Mouse (Mus musculus) CD4-positive helper T cell, adult 2 months (primary cell): ENCODE measurements around the gene Gm45753.

Source experiments
- DNase-seq: peaks from one replicate; pipeline ENCODE4 v3.0.0-alpha.2; 2012; ENCODE audit warnings: low read depth, missing footprints, low spot score

Gene Gm45753

GRCm38 (mm10) chr8:45277453-45277852 lies 30.8 kb downstream of the Gm45753 start:
- no peak for DNase-seq

GRCm38 (mm10) chr8:45274317-45274716 lies 33.9 kb downstream of the Gm45753 start:
- DNase-seq = no peak

DNA sequence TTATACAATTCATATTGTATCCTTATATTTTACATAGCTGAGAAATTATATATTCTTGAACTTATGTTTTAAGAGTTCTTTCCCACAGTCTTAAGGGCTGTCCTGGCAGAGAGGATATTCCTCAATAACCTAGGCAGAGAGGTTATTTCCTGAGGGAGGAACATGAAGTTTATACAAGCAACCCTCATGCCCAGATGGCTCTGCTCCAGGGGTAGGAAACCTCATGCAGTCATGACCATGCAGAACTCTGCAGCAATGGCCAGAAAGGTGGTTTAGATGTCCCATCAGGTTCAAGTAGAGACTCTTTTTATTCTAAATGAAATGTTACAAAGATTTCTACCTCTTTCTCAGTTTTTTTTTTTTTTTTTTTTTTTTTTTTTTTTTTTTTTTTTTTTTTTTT lies 39.2 kb downstream of the Gm45753 start:
- no peak for DNase-seq

DNA sequence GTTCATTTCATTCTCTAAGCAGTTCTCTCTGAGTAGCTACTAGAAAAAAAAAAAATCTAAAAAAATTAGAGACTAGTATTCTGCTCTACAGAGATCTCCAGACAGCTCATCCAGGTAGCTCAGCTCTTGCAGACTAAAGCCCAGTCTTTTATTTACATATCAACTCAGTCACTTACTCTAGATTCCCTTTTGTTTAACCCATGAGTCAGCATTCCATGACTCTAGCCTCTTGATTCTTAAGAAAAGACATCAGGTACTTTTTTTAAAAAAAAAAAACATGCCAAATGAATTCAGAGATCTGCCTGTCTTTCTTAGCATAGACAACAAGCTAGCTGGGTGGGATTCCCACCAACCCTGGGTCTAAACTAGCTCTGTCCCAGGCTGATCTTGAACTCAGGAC lies 39.8 kb downstream of the Gm45753 start:
- DNase-seq = no peak

- DNase-seq = no peak
These were observed 40.5 kb downstream of the Gm45753 start for GRCm38 (mm10) chr8:45267611-45268391.

DNA sequence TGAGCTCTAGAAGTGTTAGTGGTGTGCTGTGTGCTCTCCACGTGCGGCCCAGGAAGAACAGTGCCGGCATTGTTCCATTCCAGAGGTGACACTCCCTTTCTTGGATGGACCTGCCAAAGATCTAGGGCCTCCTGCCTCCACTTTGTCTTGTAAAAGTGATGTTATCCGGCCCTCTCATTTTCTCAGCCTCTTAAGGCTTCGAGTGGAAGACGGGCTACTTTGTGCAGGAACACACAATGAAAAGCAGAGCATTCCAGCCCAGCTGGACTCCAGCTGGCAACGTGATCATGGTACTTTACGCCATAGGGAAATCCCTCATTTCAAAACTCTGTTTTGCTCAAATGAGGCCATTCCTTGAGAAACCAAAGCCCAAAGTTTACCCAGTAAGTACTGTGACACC lies 41.3 kb downstream of the Gm45753 start:
- no peak for DNase-seq

DNA sequence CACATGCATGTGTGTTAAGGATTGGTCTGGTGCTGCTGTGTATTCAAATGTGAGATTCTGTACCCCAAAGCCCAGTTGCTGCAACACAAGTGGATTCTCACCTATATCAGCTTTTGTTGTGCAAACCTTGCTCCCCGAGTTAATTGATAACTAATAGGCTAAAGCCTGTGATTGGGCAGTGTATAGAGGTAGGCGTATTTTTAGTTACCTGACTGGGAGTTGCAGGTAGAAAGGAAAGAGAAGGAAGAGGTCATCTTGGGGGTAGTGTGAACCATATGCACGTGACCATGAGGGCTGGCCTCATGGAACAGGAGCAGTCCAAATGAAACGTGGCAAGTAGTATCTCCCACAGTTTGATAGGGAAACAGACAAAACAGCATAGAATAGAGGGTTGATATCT lies 43.3 kb downstream of the Gm45753 start:
- no peak for DNase-seq

GRCm38 (mm10) chr8:45262851-45263250 lies 45.4 kb downstream of the Gm45753 start:
- no peak for DNase-seq

DNA sequence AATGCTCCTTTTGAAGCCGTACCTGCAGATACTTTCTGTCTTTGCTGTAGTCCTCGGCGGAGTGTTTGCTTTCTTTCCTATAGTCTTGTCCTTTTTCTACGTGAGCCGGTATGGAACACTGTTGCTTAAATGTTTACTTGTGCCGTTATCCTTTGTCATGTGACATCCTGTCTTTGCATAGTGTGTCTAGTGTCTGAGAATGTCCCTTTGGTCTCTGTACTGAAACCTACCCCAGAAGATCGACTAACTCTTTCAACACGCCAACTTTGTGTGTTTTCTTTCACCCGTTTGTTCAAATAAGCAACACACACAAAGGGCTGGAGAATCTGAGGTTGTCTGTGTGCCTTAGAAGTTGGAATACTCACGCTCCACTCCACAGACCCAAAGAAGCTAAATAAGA lies 46.3 kb downstream of the Gm45753 start, which contains the start of gene F11:
Gene F11 (minus strand): TSS at position 112 of the 400 bp plus-strand sequence.
- no peak for DNase-seq

GRCm38 (mm10) chr8:45258421-45258820 lies 49.8 kb downstream of the Gm45753 start:
- DNase-seq = no peak

DNA sequence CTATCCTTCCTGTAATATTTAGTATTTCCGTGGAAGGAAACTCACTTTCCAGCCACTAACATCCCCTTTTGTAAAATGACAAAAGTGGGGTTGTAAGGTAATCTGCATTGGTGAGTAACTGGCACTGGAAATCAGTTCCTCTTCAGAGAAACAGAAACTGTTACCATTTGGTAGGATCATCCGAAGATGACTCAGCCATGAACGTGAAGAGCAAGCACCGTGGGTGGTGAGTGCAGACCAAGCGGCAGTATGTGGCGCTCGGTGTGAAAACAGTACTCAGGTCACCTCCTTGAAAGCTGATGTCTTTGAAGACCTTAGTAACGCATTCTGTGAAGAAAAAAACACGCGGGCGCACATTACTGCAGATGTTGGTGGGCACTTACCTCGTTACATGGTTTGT lies 53.2 kb downstream of the Gm45753 start:
- DNase-seq = no peak

DNA sequence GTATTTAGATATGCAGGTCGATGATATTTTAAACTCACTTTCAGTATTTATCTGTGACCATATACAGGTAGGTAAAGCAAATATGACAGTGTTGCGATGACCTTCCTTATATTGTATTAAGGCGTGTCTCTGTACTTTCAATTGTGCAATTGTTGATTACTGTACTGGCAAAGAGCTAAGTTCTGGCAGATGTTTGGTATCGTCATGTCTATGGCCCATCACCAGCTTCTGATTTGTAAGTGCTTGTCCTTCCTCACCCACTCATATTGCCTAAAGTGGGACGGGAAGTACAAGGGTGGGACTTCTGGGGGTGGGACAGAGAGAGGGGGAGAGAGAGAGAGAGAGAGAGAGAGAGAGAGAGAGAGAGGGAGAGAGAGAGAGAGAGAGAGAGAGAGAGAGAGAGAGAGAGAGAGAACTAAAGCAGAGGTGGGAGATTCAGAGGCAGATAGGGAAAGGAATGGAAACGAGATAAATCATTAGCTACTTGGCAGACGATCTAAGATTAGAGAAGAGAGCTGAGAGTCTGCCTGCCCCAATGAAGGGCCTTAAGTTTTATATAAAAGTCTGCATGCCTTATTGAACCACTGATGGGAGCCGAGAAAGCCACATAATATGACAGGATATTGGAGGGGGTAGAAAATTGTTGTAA lies 53.9 kb downstream of the Gm45753 start:
- DNase-seq = no peak

- DNase-seq = no peak
These were observed 54.7 kb downstream of the Gm45753 start for GRCm38 (mm10) chr8:45253586-45253985.

- DNase-seq = no peak
These were observed 55.2 kb downstream of the Gm45753 start for GRCm38 (mm10) chr8:45253111-45253510.

DNA sequence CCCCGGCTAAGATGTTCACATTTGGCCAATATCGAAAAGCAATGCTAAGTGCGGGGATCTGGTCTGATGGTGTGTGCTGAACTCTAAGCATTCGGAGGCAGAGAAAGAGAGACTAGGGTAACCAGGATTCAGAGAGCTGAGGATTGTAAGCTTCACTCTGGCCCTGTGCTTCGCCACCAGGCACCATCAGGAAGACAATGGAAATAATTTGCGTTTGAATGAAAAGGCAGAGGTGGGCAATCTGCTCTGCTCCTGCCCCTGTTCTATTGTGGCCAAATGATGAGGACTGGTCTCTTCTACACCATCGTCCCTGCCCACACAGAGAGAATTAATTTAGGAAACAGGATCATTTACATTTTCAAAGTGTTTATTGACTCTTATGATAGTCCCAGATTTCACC lies 62.0 kb downstream of the Gm45753 start:
- DNase-seq = no peak

GRCm38 (mm10) chr8:45239363-45239762 lies 68.9 kb downstream of the Gm45753 start:
- no peak for DNase-seq

DNA sequence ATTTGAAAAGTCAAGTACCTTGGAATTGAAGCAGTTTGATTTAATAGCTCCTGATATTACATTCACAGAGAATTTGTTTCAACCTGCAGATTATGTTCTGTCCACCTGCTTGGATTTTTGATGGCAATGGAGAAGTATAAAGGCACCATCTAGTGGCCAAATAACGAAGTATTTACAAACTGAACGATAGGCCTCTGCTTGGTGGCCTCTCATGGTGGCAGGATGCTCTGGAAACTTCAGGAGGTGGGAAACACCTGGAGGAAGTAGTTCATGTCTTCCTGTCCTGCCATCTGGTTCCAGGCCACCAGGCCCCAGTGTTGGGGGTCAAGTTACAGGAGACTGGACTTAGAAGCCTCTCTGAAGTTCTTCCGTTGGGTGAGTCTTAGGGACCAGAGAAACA lies 70.0 kb downstream of the Gm45753 start:
- DNase-seq = no peak

DNA sequence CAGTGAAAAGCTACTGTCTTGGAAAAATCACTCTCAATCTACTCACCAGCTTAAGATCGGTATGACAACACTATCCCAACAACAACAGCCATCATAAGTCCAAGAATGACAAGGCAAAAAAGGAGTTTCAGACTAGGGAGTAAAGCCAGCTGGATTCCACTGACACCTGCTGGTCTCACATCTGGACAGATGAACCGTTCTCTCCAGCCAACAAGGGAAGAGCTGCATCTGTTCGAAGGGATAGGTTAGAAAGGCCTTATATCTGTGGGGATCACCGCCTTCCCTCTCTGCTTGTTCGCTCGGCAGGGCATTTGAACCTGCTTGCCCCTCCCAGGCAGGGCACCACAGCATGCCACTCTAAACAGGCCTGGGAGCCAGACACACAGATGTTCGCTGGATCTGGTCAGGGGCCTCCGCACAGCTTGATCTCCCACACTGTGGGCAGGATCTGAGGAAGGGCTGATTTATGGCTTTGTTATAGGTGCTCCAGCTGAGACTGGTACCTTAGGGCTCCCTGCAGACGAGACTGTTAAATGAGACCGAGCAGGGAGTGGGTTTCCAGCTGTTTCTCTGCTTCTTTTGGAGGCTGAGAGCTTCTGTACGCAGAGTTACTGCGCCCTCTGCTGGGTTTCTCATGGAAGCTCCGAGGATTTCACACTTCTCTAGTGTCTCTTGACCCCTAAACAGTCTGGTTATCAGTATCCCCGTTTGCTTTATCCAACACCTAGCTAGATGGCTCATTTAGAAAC lies 71.9 kb downstream of the Gm45753 start:
- no peak for DNase-seq

GRCm38 (mm10) chr8:45235228-45235627 lies 73.0 kb downstream of the Gm45753 start:
- DNase-seq = no peak

GRCm38 (mm10) chr8:45233256-45233655 lies 75.0 kb downstream of the Gm45753 start:
- DNase-seq = no peak
